Mouse (Mus musculus) heart, embryonic 12.5 days (tissue): ENCODE data around the gene Car7. TPM values are rescaled to one million over a fixed set of nuclear protein-coding genes. Genes with fewer than 3 reads are reported as not detected.

Source experiments
- ATAC-seq: fragments of 200-750 bp; cut with Nextera tagmentation; 2 replicates; pipeline ENCODE4 v1.8.0; 2017; ENCODE audit warnings: moderate TSS enrichment, moderate library complexity; ENCODE audit not compliant: insufficient number of reproducible peaks, low FRiP score
- H3K27ac ChIP-seq: fragments of 300-500 bp; sonication (generic); 2 replicates; pipeline ENCODE4 v1.5.1; 2016; ENCODE audit warnings: mild to moderate bottlenecking, moderate library complexity; ENCODE audit not compliant: poor library complexity, severe bottlenecking
- H3K27me3 ChIP-seq: fragments of 300-500 bp; sonication (generic); replicated peaks from 2 replicates; pipeline ENCODE4 v1.6.1; 2016; ENCODE audit warnings: mild to moderate bottlenecking, moderate library complexity
- H3K36me3 ChIP-seq: fragments of 300-500 bp; sonication (generic); 2 replicates; pipeline ENCODE4 v1.6.1; 2016; ENCODE audit warnings: mild to moderate bottlenecking, moderate library complexity
- H3K4me1 ChIP-seq: fragments of 300-500 bp; sonication (generic); replicated peaks from 2 replicates; pipeline ENCODE4 v1.6.1; 2016; ENCODE audit warnings: mild to moderate bottlenecking
- H3K4me2 ChIP-seq: fragments of 300-500 bp; sonication (generic); 2 replicates; pipeline ENCODE4 v1.6.1; 2016; ENCODE audit warnings: mild to moderate bottlenecking, moderate library complexity
- H3K4me3 ChIP-seq: fragments of 300-500 bp; sonication (generic); 2 replicates; pipeline ENCODE4 v1.5.1; 2016; ENCODE audit warnings: mild to moderate bottlenecking
- H3K9ac ChIP-seq: fragments of 300-500 bp; sonication (generic); 2 replicates; pipeline ENCODE4 v1.6.1; 2016; ENCODE audit warnings: mild to moderate bottlenecking, moderate library complexity
- H3K9me3 ChIP-seq: fragments of 300-500 bp; sonication (generic); replicated peaks from 2 replicates; pipeline ENCODE4 v1.6.1; 2016; ENCODE audit warnings: mild to moderate bottlenecking, moderate library complexity
- WGBS: fragments of 180-500 bp; shearing (Covaris S2); methylation state at CpG from one replicate; pipeline ENCODE4 v1.1.7; 2016; 5-methylcytosine and 5-hydroxymethylcytosine counted together
- polyA plus RNA-seq: library from polyadenylated mRNA; unstranded; fragments of >200 nt; fragmentation: Nextera tagmentation; extraction: Ambion mirVana; gene quantifications from 2 replicates; pipeline ENCODE4 v1.2.1, GENCODE M21; 2016

Car7 gene
- polyA plus RNA-seq, 1 experiment from 2014 or later = 0.78 TPM

- Histone ChIP-seq H3K4me1 (peaks cover 28% of the 10 kb centered on the region), H3K27me3 (peaks cover 59% of the 10 kb centered on the region), H3K36me3 (no peaks in the 10 kb centered on the region), H3K4me2 (no peak overlapping the region), H3K9me3 (no peaks in the 10 kb centered on the region), H3K4me3 (no peak overlapping the region), H3K27ac (no peak overlapping the region), H3K9ac (no peak overlapping the region)
- WGBS = 77% methylated on average over 2 of the region's 2 CpGs
- ATAC-seq = no peak
Measured at GRCm38 (mm10) chr8:104539566-104539965, 5.1 kb downstream of the Car7 start.

GRCm38 (mm10) chr8:104540238-104540637 lies 5.7 kb downstream of the Car7 start:
- ATAC-seq = no peak
- Histone ChIP-seq H3K4me3 (peak overlapping the region; percentile 59), H3K4me2 (peak overlapping the region; percentile 97), H3K9ac (peak overlapping the region; percentile 70), H3K27ac (no peak overlapping the region), H3K27me3 (peaks cover 59% of the 10 kb centered on the region), H3K9me3 (no peaks in the 10 kb centered on the region), H3K4me1 (peaks cover 25% of the 10 kb centered on the region), H3K36me3 (no peaks in the 10 kb centered on the region)
- WGBS = 33% methylated on average over 7 of the region's 7 CpGs

GRCm38 (mm10) chr8:104540710-104541514 lies 6.4 kb downstream of the Car7 start:
- peak overlapping the region; percentile 97 for H3K4me2 ChIP-seq
- H3K9me3 ChIP-seq = no peaks in the 10 kb centered on the region
- peaks cover 62% of the 10 kb centered on the region for H3K27me3 ChIP-seq
- peak; percentile 49; the same call in 1 of the 2 replicates for ATAC-seq
- peaks cover 20% of the 10 kb centered on the region for H3K4me1 ChIP-seq
- 1% methylated on average over 75 of the region's 76 CpGs for WGBS
- no peak overlapping the region for H3K27ac ChIP-seq
- no peaks in the 10 kb centered on the region for H3K36me3 ChIP-seq
- H3K9ac ChIP-seq = peak overlapping the region; percentile 70
- H3K4me3 ChIP-seq = peak overlapping the region; percentile 59

GRCm38 (mm10) chr8:104541515-104541880 lies 7.0 kb downstream of the Car7 start:
- peak overlapping the region; percentile 70 for H3K9ac ChIP-seq
- no peak for ATAC-seq
- H3K4me3 ChIP-seq = peak overlapping the region; percentile 59
- WGBS = 14% methylated on average over 8 of the region's 8 CpGs
- peaks cover 62% of the 10 kb centered on the region for H3K27me3 ChIP-seq
- peaks cover 20% of the 10 kb centered on the region for H3K4me1 ChIP-seq
- H3K4me2 ChIP-seq = peak overlapping the region; percentile 97
- no peaks in the 10 kb centered on the region for H3K36me3 ChIP-seq
- H3K9me3 ChIP-seq = no peaks in the 10 kb centered on the region
- no peak overlapping the region for H3K27ac ChIP-seq

- no peak for ATAC-seq
- Histone ChIP-seq H3K4me2 (peak overlapping the region; percentile 97), H3K9ac (no peak overlapping the region), H3K36me3 (no peaks in the 10 kb centered on the region), H3K27me3 (peaks cover 62% of the 10 kb centered on the region), H3K4me1 (peaks cover 20% of the 10 kb centered on the region), H3K4me3 (peak overlapping the region; percentile 11; the same call in 1 of the 2 replicates), H3K27ac (no peak overlapping the region), H3K9me3 (no peaks in the 10 kb centered on the region)
- WGBS = 7% methylated on average over 11 of the region's 11 CpGs
Measured at GRCm38 (mm10) chr8:104542160-104542559, 7.7 kb downstream of the Car7 start.

GRCm38 (mm10) chr8:104543440-104544045 lies 9.1 kb downstream of the Car7 start:
- no peak for ATAC-seq
- Histone ChIP-seq H3K4me2 (no peak overlapping the region), H3K4me3 (no peak overlapping the region), H3K9ac (no peak overlapping the region), H3K27me3 (peaks cover 62% of the 10 kb centered on the region), H3K4me1 (peaks cover 20% of the 10 kb centered on the region), H3K27ac (no peak overlapping the region), H3K9me3 (no peaks in the 10 kb centered on the region), H3K36me3 (no peaks in the 10 kb centered on the region)
- 78% methylated on average over 8 of the region's 8 CpGs for WGBS

- 77% methylated on average over 4 of the region's 4 CpGs for WGBS
- Histone ChIP-seq H3K4me2 (no peak overlapping the region), H3K4me3 (no peak overlapping the region), H3K36me3 (no peaks in the 10 kb centered on the region), H3K4me1 (peaks cover 3% of the 10 kb centered on the region; the same call in 1 of the 2 replicates), H3K9ac (no peak overlapping the region), H3K27ac (no peak overlapping the region), H3K9me3 (no peaks in the 10 kb centered on the region), H3K27me3 (peaks cover 5% of the 10 kb centered on the region)
- ATAC-seq = no peak
Measured at GRCm38 (mm10) chr8:104555191-104555590, 20.7 kb downstream of the Car7 start.

GRCm38 (mm10) chr8:104557226-104557625 lies 22.7 kb downstream of the Car7 start:
- ATAC-seq = no peak
- H3K27me3 ChIP-seq = peaks cover 5% of the 10 kb centered on the region
- no peak overlapping the region for H3K4me2 ChIP-seq
- no peaks in the 10 kb centered on the region for H3K36me3 ChIP-seq
- H3K9me3 ChIP-seq = no peaks in the 10 kb centered on the region
- H3K9ac ChIP-seq = no peak overlapping the region
- H3K4me1 ChIP-seq = no peaks in the 10 kb centered on the region
- WGBS = 43% methylated on average over 7 of the region's 7 CpGs
- no peak overlapping the region for H3K4me3 ChIP-seq
- no peak overlapping the region for H3K27ac ChIP-seq

GRCm38 (mm10) chr8:104560731-104561130 lies 26.2 kb downstream of the Car7 start:
- no peak overlapping the region for H3K4me3 ChIP-seq
- no peaks in the 10 kb centered on the region for H3K36me3 ChIP-seq
- H3K27ac ChIP-seq = no peak overlapping the region
- H3K9me3 ChIP-seq = no peaks in the 10 kb centered on the region
- no peak overlapping the region for H3K4me2 ChIP-seq
- no peak overlapping the region for H3K9ac ChIP-seq
- H3K27me3 ChIP-seq = peaks cover 5% of the 10 kb centered on the region
- ATAC-seq = no peak
- H3K4me1 ChIP-seq = peaks cover 5% of the 10 kb centered on the region; the same call in 1 of the 2 replicates

GRCm38 (mm10) chr8:104564633-104565456 lies 30.4 kb downstream of the Car7 start:
- Histone ChIP-seq H3K27me3 (no peaks in the 10 kb centered on the region), H3K9ac (no peak overlapping the region), H3K4me2 (peak overlapping the region; percentile 53), H3K27ac (no peak overlapping the region), H3K36me3 (no peaks in the 10 kb centered on the region), H3K9me3 (no peaks in the 10 kb centered on the region), H3K4me1 (peaks cover 8% of the 10 kb centered on the region; the same call in 1 of the 2 replicates), H3K4me3 (no peak overlapping the region; the same call in 1 of the 2 replicates)
- 18% methylated on average over 22 of the region's 22 CpGs for WGBS
- ATAC-seq = peak; percentile 77

GRCm38 (mm10) chr8:104565457-104565798 lies 30.9 kb downstream of the Car7 start:
- Histone ChIP-seq H3K4me2 (no peak overlapping the region), H3K4me3 (no peak overlapping the region), H3K4me1 (peaks cover 8% of the 10 kb centered on the region; the same call in 1 of the 2 replicates), H3K9ac (no peak overlapping the region), H3K9me3 (no peaks in the 10 kb centered on the region), H3K27me3 (no peaks in the 10 kb centered on the region), H3K27ac (no peak overlapping the region), H3K36me3 (no peaks in the 10 kb centered on the region)
- 0 out of 2 replicates have a peak, but pooled peaks have one; percentile 15 for ATAC-seq
- WGBS = 86% methylated on average over 5 of the region's 5 CpGs
